Mouse (Mus musculus) C2C12 (cell line): ENCODE measurements at regions not wholly inside any gene's neighbourhood (a gene's known extent, or its start where the extent isn't known, plus 50 kb on each side); places are given as distances from the start of the nearest gene placed in this dataset.

Experiments used
- CEBPB ChIP-seq: IDR thresholded peaks from one replicate; pipeline ENCODE4 v1.6.1; 2011; ENCODE audit warnings: low read depth, mild to moderate bottlenecking, control low read depth, moderate library complexity
- CTCF ChIP-seq: IDR thresholded peaks from one replicate; pipeline ENCODE4 v1.5.1; 2011; ENCODE audit not compliant: control insufficient read depth, insufficient read depth, insufficient read length
- FOSL1 ChIP-seq: IDR thresholded peaks from one replicate; pipeline ENCODE4 v1.8.0; 2011; ENCODE audit warnings: mild to moderate bottlenecking, low read length; ENCODE audit not compliant: poor library complexity, insufficient read depth, severe bottlenecking
- MAX ChIP-seq: IDR thresholded peaks from one replicate; pipeline ENCODE4 v1.6.1; 2011; ENCODE audit warnings: mild to moderate bottlenecking, control low read depth
- MYOD1 ChIP-seq: IDR thresholded peaks from one replicate; pipeline ENCODE4 v1.6.1; 2011; ENCODE audit warnings: low read depth; ENCODE audit not compliant: control insufficient read depth, insufficient read length
- MYOG ChIP-seq: IDR thresholded peaks from one replicate; pipeline ENCODE4 v1.6.1; 2011; ENCODE audit not compliant: control insufficient read depth, insufficient read length; ENCODE audit errors: extremely low read depth
- USF1 ChIP-seq: IDR thresholded peaks from one replicate; pipeline ENCODE4 v1.6.1; 2011; ENCODE audit warnings: low read depth, mild to moderate bottlenecking, control low read depth, moderate library complexity

DNA sequence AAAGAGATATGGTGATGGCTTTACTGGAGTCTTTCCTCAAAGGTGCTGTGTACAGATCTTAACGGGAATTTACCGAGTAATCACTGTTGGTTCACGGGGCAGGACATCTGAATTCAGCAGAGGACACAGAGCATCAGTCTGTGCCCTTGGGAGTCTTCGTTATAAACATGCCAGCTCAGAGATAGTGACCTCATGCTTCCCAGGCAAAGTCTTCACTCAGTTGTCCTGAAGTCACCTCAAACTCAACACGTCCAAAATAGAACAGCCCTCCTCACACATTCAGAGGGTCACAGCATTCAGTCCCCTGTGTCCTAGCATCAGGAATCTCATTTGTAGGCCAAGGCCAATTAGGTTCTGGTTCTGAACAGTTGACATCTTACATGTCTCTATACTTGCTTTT is 151.9 kb upstream of the Nrip1 start:
- TF ChIP-seq MAX: no peak
- TF ChIP-seq CTCF: no peak
- TF ChIP-seq MYOG: no peak
- TF ChIP-seq CEBPB: no peak
- TF ChIP-seq USF1: no peak
- TF ChIP-seq MYOD1: no peak
- TF ChIP-seq FOSL1: no peak
